Mouse (Mus musculus) liver, embryonic 16.5 days (tissue): ENCODE results near the gene Cacna2d3. TPM values are rescaled to one million over a fixed set of nuclear protein-coding genes. Genes with fewer than 3 reads are reported as not detected.

Source experiments
- ATAC-seq: fragments of 200-750 bp; cut with Nextera tagmentation; 2 replicates; pipeline ENCODE4 v1.8.0; 2017; ENCODE audit warnings: low read depth, mild to moderate bottlenecking, moderate number of reproducible peaks, moderate library complexity
- H3K27ac ChIP-seq: fragments of 300-500 bp; sonication (generic); 2 replicates; pipeline ENCODE4 v1.5.1; 2014; ENCODE audit warnings: mild to moderate bottlenecking, low read length
- H3K27me3 ChIP-seq: fragments of 300-500 bp; sonication (generic); 2 replicates; pipeline ENCODE4 v1.6.1; 2014; ENCODE audit warnings: low read depth, low read length, mixed read lengths; ENCODE audit not compliant: control insufficient read depth, insufficient read depth
- H3K36me3 ChIP-seq: fragments of 300-500 bp; sonication (generic); 2 replicates; pipeline ENCODE4 v1.6.1; 2014; ENCODE audit warnings: mild to moderate bottlenecking; ENCODE audit not compliant: control insufficient read depth, insufficient read depth
- H3K4me1 ChIP-seq: fragments of 300-500 bp; sonication (generic); 2 replicates; pipeline ENCODE4 v1.6.1; 2014; ENCODE audit warnings: low read depth, low read length, mixed read lengths; ENCODE audit not compliant: control insufficient read depth
- H3K4me2 ChIP-seq: fragments of 300-500 bp; sonication (generic); 2 replicates; pipeline ENCODE4 v1.6.1; 2014; ENCODE audit warnings: low read depth, low read length, mixed read lengths
- H3K4me3 ChIP-seq: fragments of 300-500 bp; sonication (generic); 2 replicates; pipeline ENCODE4 v1.5.1; 2014; ENCODE audit warnings: low read depth, mild to moderate bottlenecking, low read length
- H3K9ac ChIP-seq: fragments of 300-500 bp; sonication (generic); 2 replicates; pipeline ENCODE4 v1.6.1; 2014; ENCODE audit warnings: low read depth, low read length
- H3K9me3 ChIP-seq: fragments of 300-500 bp; sonication (generic); replicated peaks from 2 replicates; pipeline ENCODE4 v1.6.1; 2016; ENCODE audit warnings: low read length; ENCODE audit not compliant: control insufficient read depth
- WGBS: fragments of 180-500 bp; shearing (Covaris S2); extraction: QIAGEN DNeasy Blood & Tissue Kit; methylation state at CpG from one replicate; pipeline ENCODE4 v1.1.7; 2014; ENCODE audit not compliant: insufficient replicate concordance; 5-methylcytosine and 5-hydroxymethylcytosine counted together
- polyA plus RNA-seq: library from polyadenylated mRNA; unstranded; fragments of >200 nt; fragmentation: Nextera tagmentation; extraction: Ambion mirVana; gene quantifications from 2 replicates; pipeline ENCODE4 v1.2.1, GENCODE M21; 2015

Cacna2d3 gene
- polyA plus RNA-seq, 1 experiment from 2014 or later, result 0.02 TPM

DNA sequence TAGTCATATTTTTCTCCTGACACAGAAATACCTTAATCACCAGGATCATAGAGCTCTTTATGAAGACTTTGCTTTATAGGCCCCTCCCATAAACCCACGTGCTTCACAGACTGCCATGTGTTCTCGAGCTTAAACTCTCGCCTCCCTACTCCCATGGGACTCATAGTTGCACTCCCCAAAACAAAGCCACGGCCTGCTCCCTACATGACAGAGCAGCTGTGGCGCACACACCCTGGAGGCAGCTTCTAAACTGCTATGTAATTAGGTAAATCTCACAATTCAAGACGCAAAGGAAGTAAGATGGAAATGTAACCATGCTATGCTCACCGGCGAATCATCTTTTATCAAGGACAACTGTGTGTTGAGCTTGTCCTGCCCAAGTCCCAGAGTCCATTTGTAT, 319.2 kb downstream of the Cacna2d3 start:
- no peak overlapping the region for H3K27ac ChIP-seq
- WGBS, result 55% methylated on average over 8 of the region's 8 CpGs
- H3K4me2 ChIP-seq, result no peak overlapping the region
- ATAC-seq, result no peak
- no peak overlapping the region for H3K4me3 ChIP-seq
- no peaks in the 10 kb centered on the region for H3K36me3 ChIP-seq
- H3K9ac ChIP-seq, result no peak overlapping the region
- H3K27me3 ChIP-seq, result no peaks in the 10 kb centered on the region
- H3K9me3 ChIP-seq, result no peaks in the 10 kb centered on the region
- H3K4me1 ChIP-seq, result no peaks in the 10 kb centered on the region

DNA sequence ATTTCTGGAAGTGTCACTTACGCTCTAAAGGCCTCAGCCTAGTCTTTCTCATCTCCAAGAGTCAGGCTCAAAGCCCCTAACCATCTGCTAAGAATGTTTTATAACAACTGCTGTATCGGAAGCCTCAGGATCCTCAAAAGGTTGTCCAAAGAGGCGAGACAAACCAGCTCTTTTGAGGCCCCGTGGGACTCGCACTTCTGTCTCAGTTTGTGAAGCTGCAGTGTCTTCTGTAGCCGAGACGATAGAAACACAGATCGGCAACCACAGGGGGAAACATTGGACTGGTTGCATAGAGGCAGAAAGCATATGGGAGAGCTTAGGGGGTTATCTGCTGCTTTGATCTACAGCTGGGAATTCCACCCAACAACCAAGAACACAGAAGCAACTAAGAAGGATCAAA, 327.9 kb downstream of the Cacna2d3 start:
- Histone ChIP-seq H3K9ac (no peak overlapping the region), H3K4me2 (no peak overlapping the region), H3K4me3 (no peak overlapping the region), H3K9me3 (no peaks in the 10 kb centered on the region), H3K27me3 (no peaks in the 10 kb centered on the region), H3K36me3 (no peaks in the 10 kb centered on the region), H3K27ac (no peak overlapping the region), H3K4me1 (no peaks in the 10 kb centered on the region)
- ATAC-seq, result no peak
- WGBS, result 64% methylated on average over 8 of the region's 8 CpGs

DNA sequence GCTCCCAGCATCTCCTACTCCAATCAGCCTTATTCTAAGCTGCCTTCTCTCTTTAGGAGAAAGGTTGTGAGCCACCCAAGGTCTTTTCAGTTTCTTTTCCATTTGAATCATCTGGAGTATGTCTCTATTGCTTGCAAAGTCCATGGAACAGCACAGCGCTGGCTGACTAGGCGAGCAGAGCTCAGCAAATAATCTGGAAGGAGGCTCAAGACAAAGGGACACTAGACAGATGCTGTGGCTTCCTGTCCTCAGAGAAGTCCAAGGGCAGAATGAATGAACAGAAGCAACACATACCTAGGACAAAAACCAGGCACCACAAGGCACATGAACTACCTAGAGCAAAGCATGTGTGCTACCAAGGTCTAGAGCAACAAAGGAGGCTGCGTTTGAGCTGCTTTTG, 328.8 kb downstream of the Cacna2d3 start:
- 76% methylated on average over 3 of the region's 3 CpGs for WGBS
- Histone ChIP-seq H3K4me2 (no peak overlapping the region), H3K9ac (no peak overlapping the region), H3K4me3 (no peak overlapping the region), H3K9me3 (no peaks in the 10 kb centered on the region), H3K36me3 (no peaks in the 10 kb centered on the region), H3K27me3 (no peaks in the 10 kb centered on the region), H3K4me1 (no peaks in the 10 kb centered on the region), H3K27ac (no peak overlapping the region)
- ATAC-seq, result no peak

DNA sequence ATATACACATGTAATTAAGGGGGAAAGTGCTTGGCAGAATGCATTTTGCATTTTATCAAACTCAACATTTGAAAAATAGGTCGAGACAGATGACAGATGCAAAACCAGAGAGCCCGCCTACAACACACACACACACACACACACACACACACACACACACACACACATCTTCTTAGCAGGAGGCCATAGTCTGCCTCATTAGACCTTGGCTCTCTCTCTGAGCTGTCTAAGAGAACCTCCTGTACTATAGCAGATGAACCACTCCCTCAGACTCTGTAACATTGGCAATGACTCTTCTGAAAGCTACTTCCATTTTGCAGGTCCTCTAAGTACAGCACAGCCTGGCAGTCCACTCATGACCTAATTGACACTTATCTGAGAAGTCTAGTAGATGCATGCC, 330.2 kb downstream of the Cacna2d3 start:
- Histone ChIP-seq H3K9me3 (no peaks in the 10 kb centered on the region), H3K4me1 (no peaks in the 10 kb centered on the region), H3K36me3 (no peaks in the 10 kb centered on the region), H3K27ac (no peak overlapping the region), H3K4me2 (no peak overlapping the region), H3K9ac (no peak overlapping the region), H3K27me3 (no peaks in the 10 kb centered on the region), H3K4me3 (no peak overlapping the region)
- WGBS, result 56% methylated on average over 2 of the region's 2 CpGs
- ATAC-seq, result no peak

DNA sequence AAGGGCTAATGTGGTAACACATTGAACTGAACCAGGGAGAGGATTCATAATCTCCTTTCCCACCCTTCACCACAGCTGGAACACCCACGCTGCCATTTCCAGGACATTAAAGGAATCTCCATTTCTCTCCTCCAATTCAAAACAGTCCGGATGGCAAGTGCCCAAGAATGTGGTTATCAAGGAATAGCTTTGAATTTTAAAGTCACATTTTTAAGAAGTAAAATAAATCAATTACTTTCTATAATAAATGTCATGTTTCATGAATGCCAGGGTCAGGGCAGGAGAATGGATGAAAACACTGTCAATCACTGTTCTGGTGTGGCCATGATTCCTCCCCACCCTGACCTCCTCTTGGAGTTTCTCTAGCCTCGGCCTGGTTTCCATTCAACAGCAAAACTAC, 333.9 kb downstream of the Cacna2d3 start:
- 58% methylated on average over 3 of the region's 3 CpGs for WGBS
- Histone ChIP-seq H3K36me3 (no peaks in the 10 kb centered on the region), H3K27ac (no peak overlapping the region), H3K4me2 (no peak overlapping the region), H3K4me1 (no peaks in the 10 kb centered on the region), H3K9me3 (no peaks in the 10 kb centered on the region), H3K4me3 (no peak overlapping the region), H3K27me3 (no peaks in the 10 kb centered on the region), H3K9ac (no peak overlapping the region)
- ATAC-seq, result no peak

DNA sequence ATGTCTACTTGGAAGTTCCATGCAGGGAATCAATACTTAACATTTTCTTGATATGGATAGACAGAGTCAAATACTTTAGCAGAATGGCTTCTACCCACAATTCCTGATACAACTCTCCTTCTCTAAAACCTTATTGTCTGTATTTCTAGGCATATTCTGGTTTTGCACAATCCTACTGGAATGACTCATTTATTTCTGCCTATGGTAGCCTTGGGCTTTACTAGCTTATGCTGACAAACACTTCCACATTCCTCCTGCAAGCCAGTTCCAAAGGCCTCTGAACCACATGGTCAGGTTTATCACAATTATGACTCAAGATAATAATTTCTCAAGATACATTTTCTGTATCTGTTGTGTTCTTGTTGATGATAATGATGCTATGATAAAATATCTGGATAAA, 336.2 kb downstream of the Cacna2d3 start:
- ATAC-seq, result no peak
- H3K27me3 ChIP-seq, result no peaks in the 10 kb centered on the region

DNA sequence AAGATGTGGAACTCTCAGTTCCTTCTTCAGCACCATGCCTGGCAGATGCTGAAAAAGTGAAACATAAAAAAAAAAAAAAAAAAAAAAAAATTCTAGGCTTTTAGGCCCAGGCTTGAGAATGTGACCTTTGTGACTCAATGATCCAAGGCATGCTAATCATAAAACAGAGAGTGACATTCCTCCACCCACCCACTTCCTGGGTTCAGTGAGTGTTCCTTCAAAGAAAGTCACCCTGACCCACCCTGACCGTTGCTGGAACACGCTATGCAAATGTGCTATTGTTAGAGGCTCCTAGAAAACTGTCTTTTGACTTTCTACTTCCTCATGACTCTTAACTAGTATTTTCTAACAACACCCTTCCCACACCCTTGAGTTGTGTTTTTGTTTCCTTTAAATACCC, 338.9 kb downstream of the Cacna2d3 start:
- WGBS, result 65% methylated on average over 2 of the region's 2 CpGs
- no peak overlapping the region for H3K27ac ChIP-seq
- H3K4me3 ChIP-seq, result no peak overlapping the region
- no peak overlapping the region for H3K9ac ChIP-seq
- H3K36me3 ChIP-seq, result no peaks in the 10 kb centered on the region
- H3K4me1 ChIP-seq, result no peaks in the 10 kb centered on the region
- ATAC-seq, result no peak
- no peak overlapping the region for H3K4me2 ChIP-seq
- H3K27me3 ChIP-seq, result no peaks in the 10 kb centered on the region
- H3K9me3 ChIP-seq, result no peaks in the 10 kb centered on the region

More for the DNA sequence above, 336.2 kb downstream of the Cacna2d3 start:
- no peaks in the 10 kb centered on the region for H3K4me1 ChIP-seq
- H3K9ac ChIP-seq, result no peak overlapping the region
- H3K4me2 ChIP-seq, result no peak overlapping the region
- no peak overlapping the region for H3K27ac ChIP-seq
- no peak overlapping the region for H3K4me3 ChIP-seq
- no peaks in the 10 kb centered on the region for H3K36me3 ChIP-seq
- H3K9me3 ChIP-seq, result no peaks in the 10 kb centered on the region

DNA sequence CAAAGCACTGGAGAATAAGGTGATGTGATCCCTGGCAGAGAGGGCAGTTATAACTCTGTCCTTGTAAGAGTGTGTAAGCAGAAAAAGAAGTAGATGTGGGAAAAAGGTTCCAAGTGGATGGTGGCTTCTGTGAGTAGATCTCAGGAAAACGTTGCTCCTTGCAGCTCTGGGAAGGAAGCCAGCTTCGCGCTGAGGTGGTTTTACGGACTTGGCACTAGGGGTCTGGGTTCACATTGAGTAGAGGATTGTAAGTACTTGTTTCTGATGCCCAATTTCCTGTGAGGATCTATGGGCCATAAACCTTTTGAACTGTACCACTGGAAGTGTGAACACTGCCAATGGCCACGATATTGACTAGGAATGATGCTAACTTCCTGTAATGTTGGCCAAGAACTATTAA, 354.8 kb downstream of the Cacna2d3 start:
- no peak overlapping the region for H3K27ac ChIP-seq
- 65% methylated on average over 5 of the region's 5 CpGs for WGBS

DNA sequence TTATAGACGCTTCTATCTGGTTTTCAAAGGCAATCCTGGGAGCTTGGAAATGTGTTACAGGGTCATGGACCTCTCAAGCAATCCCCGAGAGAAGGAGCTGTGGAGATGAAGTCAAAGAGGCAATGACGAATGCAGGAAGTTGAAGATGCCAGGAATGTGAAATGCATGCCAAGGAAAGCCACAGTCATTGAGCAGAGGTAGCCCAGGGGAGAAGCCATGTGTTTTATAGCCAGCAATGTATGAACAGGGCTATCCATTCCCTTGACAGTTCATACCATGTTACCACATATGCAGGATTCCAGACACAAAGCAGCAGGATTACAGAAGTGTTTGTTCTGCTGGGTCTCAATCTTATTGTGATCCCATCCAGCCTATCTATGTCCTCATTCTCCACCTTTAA, 359.2 kb downstream of the Cacna2d3 start:
- Histone ChIP-seq H3K27me3 (no peaks in the 10 kb centered on the region), H3K9me3 (no peaks in the 10 kb centered on the region), H3K4me3 (no peak overlapping the region), H3K27ac (no peak overlapping the region), H3K36me3 (no peaks in the 10 kb centered on the region), H3K9ac (no peak overlapping the region), H3K4me1 (no peaks in the 10 kb centered on the region), H3K4me2 (no peak overlapping the region)
- no peak for ATAC-seq
- WGBS, result 38% methylated on average over 3 of the region's 3 CpGs

More for the DNA sequence above, 354.8 kb downstream of the Cacna2d3 start:
- Histone ChIP-seq H3K9me3 (no peaks in the 10 kb centered on the region), H3K4me3 (no peak overlapping the region), H3K9ac (no peak overlapping the region), H3K4me2 (no peak overlapping the region), H3K4me1 (no peaks in the 10 kb centered on the region), H3K27me3 (no peaks in the 10 kb centered on the region), H3K36me3 (no peaks in the 10 kb centered on the region)
- ATAC-seq, result no peak

DNA sequence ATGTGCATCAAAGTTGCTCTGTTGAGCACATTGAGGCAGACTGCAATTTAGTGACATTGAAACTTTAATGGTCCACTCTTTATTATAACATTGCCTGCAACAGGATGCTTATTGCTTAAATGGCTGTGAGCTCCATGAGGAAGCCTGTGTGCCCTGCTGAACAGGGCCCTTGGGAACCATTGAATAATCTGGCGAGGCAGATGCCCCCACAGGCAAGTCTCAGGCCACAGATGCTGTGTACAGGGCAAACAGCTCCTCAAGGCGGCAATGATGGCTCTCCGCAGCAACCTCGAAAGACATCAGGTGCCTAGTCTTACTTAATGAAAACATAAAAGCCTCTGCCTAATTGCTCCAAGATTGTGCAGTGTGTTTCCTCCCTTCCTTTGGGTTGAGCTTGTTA, 371.0 kb downstream of the Cacna2d3 start:
- H3K27me3 ChIP-seq, result no peaks in the 10 kb centered on the region
- ATAC-seq, result no peak
- WGBS, result 63% methylated on average over 4 of the region's 4 CpGs
- no peaks in the 10 kb centered on the region for H3K36me3 ChIP-seq
- no peak overlapping the region for H3K4me2 ChIP-seq
- no peak overlapping the region for H3K27ac ChIP-seq
- no peak overlapping the region for H3K4me3 ChIP-seq
- no peak overlapping the region for H3K9ac ChIP-seq
- no peaks in the 10 kb centered on the region for H3K4me1 ChIP-seq
- no peaks in the 10 kb centered on the region for H3K9me3 ChIP-seq
